Mouse (Mus musculus): Measurements from ENCODE around the gene Dnajb13. TPM values are rescaled to one million over a fixed set of nuclear protein-coding genes. Genes with fewer than 3 reads are reported as not detected.

Dnajb13 gene
- total and polyA plus RNA-seq, 3 experiments, result 0.16 TPM; not detected in 2

DNA sequence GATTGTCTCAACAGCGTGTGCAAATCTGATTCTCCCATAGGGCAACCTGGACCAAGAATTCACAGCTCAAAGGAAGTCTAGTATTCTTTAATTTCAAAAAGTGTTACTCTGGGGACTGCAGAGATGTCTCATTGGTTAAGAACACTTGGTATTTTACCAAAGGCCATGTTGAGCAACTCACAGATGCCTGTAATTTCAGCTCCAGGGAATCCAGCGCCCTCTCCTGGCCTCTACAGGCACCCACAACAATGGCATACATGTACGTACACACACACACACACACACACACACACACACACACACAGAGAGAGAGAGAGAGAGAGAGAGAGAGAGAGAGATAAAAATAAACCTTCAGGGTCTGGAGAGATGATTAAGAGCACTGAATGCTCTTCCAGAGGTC, 7.5 kb upstream of the Dnajb13 start:
- Histone ChIP-seq H3K36me3 (replicated peaks) (no peaks in the 10 kb centered on the region), H3K4me3 (ENCODE audit: low read depth, low read length) (no peak overlapping the region), H3K9me3 (replicated peaks) (peaks cover 4% of the 10 kb centered on the region; the same call in 1 of the 2 replicates), H3K4me1 (ENCODE audit: insufficient read depth, low read depth, low read length) (peaks cover 13% of the 10 kb centered on the region), H3K27me3 (ENCODE audit: insufficient read depth, low read length) (peaks cover 29% of the 10 kb centered on the region)
- TF ChIP-seq TAL1 (conservative IDR thresholded peaks at IDR 0.05; ENCODE audit: low read depth, low read length), result no peak
- TF ChIP-seq GATA2 (IDR thresholded peaks at IDR 0.05; ENCODE audit: borderline replicate concordance, low read depth, low read length), result no peak
- DNase-seq (ENCODE audit: low spot score), result no peak
- ATAC-seq (ENCODE audit: extremely low read depth, insufficient number of reproducible peaks, low FRiP score, poor library complexity, severe bottlenecking), result no peak

DNA sequence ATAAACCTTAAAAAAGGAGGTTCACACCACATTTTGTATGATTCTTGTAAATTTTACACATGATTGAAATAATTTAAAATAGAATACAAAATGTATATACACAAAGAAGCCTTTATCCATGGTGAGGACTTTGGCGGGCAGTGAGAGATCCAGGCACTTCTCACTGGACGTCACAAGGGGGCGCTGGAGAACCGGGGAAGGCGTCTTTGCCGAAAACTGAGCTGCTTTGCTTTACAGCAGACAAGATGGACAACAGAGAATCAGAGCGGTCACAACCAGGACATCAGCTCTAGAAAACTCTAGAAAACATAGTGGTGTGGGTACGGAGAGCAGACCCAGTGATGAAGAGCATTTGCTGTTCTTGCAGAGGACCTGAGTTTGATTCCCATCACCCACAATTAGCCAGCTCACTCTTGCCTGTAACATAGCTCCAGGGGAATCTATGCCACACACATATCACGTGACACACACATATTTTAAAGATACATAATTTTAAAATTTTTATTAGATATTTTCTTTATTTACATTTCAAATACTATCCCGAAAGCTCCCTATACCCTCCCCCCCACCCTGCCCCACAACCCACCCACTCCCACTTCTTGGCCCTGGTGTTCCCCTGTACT, 6.0 kb upstream of the Dnajb13 start:
- Histone ChIP-seq H3K27me3 (ENCODE audit: insufficient read depth, low read length) (peaks cover 29% of the 10 kb centered on the region), H3K9me3 (replicated peaks) (peaks cover 4% of the 10 kb centered on the region; the same call in 1 of the 2 replicates), H3K36me3 (replicated peaks) (no peaks in the 10 kb centered on the region), H3K4me1 (ENCODE audit: insufficient read depth, low read depth, low read length) (peaks cover 15% of the 10 kb centered on the region), H3K4me3 (ENCODE audit: low read depth, low read length) (no peak overlapping the region)
- TF ChIP-seq TAL1 (conservative IDR thresholded peaks at IDR 0.05; ENCODE audit: low read depth, low read length) (no peak), CTCF (IDR thresholded peaks at IDR 0.05; ENCODE audit: low read depth, low read length) (peak; percentile 83), GATA1 (IDR thresholded peaks at IDR 0.05; ENCODE audit: borderline replicate concordance, low read length) (no peak)
- ATAC-seq (ENCODE audit: extremely low read depth, insufficient number of reproducible peaks, low FRiP score, poor library complexity, severe bottlenecking), result no peak
- DNase-seq (ENCODE audit: low spot score), result no peak

DNA sequence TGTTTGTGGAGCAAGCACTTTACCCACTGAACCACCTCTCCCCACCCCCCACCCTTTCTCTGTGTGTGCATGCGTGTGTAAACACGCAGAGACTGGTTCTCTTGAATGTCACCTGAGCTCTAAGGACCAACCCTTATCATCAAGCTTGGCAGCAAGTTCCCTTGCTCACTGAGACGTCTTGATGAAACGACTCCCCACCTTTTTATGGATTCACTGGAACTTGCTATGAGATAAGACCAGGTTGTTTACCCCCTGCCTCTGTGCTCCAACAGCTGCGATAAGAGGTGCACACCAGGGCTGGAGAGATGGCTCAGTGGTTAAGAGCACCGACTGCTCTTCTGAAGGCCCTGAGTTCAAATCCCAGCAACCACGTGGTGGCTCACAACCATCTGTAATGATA, 5.4 kb upstream of the Dnajb13 start:
- no peak for TF ChIP-seq TAL1 (conservative IDR thresholded peaks at IDR 0.05; ENCODE audit: low read depth, low read length)

DNA sequence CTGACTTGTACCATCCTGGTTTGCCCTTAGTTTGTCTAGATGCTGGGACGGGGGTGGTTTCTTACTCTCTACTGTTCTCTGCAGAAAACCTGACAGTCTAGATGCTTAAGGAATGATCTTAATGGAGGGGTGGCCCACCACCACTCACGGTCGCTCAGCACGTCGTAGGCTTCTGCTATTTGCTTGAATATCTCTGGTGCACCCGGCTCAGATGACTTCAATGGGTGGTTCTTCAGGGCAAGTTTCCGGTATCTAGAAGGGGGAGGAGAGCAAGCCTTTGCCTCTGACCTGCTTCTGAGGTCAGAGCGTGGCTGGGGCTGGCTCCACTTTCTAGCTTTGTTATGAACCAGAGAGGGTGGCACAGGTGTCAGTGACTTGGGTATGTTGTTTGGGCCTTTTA, 3.2 kb downstream of the Dnajb13 start:
- no peak for ATAC-seq (ENCODE audit: extremely low read depth, insufficient number of reproducible peaks, low FRiP score, poor library complexity, severe bottlenecking)
- Histone ChIP-seq H3K27me3 (ENCODE audit: insufficient read depth, low read length) (peaks cover 60% of the 10 kb centered on the region), H3K4me3 (ENCODE audit: low read depth, low read length) (no peak overlapping the region), H3K9me3 (replicated peaks) (no peaks in the 10 kb centered on the region), H3K36me3 (replicated peaks) (no peaks in the 10 kb centered on the region), H3K4me1 (ENCODE audit: insufficient read depth, low read depth, low read length) (peaks cover 18% of the 10 kb centered on the region)
- no peak for DNase-seq (ENCODE audit: low spot score)
- no peak for TF ChIP-seq POLR2AphosphoS5 (IDR thresholded peaks at IDR 0.05; ENCODE audit: insufficient replicate concordance, low read depth, low read length)
- TF ChIP-seq GATA2 (IDR thresholded peaks at IDR 0.05; ENCODE audit: borderline replicate concordance, low read depth, low read length), result no peak
- TF ChIP-seq GATA1 (IDR thresholded peaks at IDR 0.05; ENCODE audit: borderline replicate concordance, low read length), result no peak
- TF ChIP-seq TAL1 (conservative IDR thresholded peaks at IDR 0.05; ENCODE audit: low read depth, low read length), result no peak
- no peak for TF ChIP-seq CTCF (IDR thresholded peaks at IDR 0.05; ENCODE audit: low read depth, low read length)

More for the DNA sequence above, 5.4 kb upstream of the Dnajb13 start:
- H3K27me3 ChIP-seq (ENCODE audit: insufficient read depth, low read length), result peaks cover 30% of the 10 kb centered on the region
- DNase-seq (ENCODE audit: low spot score) (no peak), ATAC-seq (ENCODE audit: extremely low read depth, insufficient number of reproducible peaks, low FRiP score, poor library complexity, severe bottlenecking) (no peak)
- no peaks in the 10 kb centered on the region for H3K36me3 ChIP-seq (replicated peaks)
- peaks cover 18% of the 10 kb centered on the region for H3K4me1 ChIP-seq (ENCODE audit: insufficient read depth, low read depth, low read length)
- H3K4me3 ChIP-seq (ENCODE audit: low read depth, low read length), result no peak overlapping the region
- H3K9me3 ChIP-seq (replicated peaks), result peaks cover 4% of the 10 kb centered on the region; the same call in 1 of the 2 replicates

DNA sequence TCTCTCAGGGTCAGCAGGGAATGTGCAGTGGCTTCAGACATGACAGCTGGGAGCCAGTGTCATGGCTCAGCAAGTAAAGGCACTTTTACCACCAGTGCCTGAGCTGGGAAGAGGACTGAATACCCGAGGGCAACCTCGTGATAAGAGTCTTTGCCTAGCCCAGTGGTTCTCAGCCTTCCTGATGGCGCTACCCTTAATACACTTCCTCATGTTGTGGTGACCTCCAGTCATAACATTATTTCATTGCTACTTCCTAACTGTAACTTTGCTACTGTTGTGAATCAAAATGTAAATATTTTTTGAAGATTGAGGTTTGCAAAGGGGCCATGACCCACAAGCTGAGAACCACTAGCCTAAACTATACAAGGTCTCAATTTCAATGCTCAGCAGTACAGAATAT, 6.1 kb downstream of the Dnajb13 start:
- TF ChIP-seq CTCF (IDR thresholded peaks at IDR 0.05; ENCODE audit: low read depth, low read length), result no peak
- no peak for TF ChIP-seq TAL1 (conservative IDR thresholded peaks at IDR 0.05; ENCODE audit: low read depth, low read length)
- TF ChIP-seq GATA1 (IDR thresholded peaks at IDR 0.05; ENCODE audit: borderline replicate concordance, low read length), result no peak
- ATAC-seq (ENCODE audit: extremely low read depth, insufficient number of reproducible peaks, low FRiP score, poor library complexity, severe bottlenecking) (no peak), DNase-seq (ENCODE audit: low spot score) (no peak)
- H3K36me3 ChIP-seq (replicated peaks), result no peaks in the 10 kb centered on the region
- no peaks in the 10 kb centered on the region for H3K9me3 ChIP-seq (replicated peaks)
- peaks cover 19% of the 10 kb centered on the region for H3K4me1 ChIP-seq (ENCODE audit: insufficient read depth, low read depth, low read length)
- peaks cover 68% of the 10 kb centered on the region for H3K27me3 ChIP-seq (ENCODE audit: insufficient read depth, low read length)
- H3K4me3 ChIP-seq (ENCODE audit: low read depth, low read length), result no peak overlapping the region

DNA sequence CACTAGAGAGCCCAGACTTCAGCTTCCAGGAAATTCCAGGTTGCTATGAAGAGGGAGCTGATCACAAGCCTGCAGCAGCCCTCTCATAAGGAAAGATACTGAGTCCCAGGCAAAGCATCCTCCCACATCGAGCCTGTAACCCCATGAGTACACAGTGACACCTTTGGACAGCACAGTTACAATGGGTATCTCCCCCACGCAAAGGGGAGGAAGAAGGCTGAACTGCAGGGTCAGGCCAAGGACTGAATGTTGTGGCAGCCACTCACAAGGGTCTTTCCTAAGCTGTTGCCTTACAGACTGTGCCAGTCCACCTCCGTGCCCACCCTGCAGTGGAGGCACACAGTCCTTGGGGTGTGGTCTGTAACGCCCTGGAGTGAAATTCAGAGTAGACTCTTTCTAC, 8.3 kb downstream of the Dnajb13 start:
- H3K36me3 ChIP-seq (replicated peaks), result no peaks in the 10 kb centered on the region
- peaks cover 36% of the 10 kb centered on the region for H3K4me1 ChIP-seq (ENCODE audit: insufficient read depth, low read depth, low read length)
- TF ChIP-seq GATA1 (IDR thresholded peaks at IDR 0.05; ENCODE audit: borderline replicate concordance, low read length) (no peak), GATA2 (IDR thresholded peaks at IDR 0.05; ENCODE audit: borderline replicate concordance, low read depth, low read length) (no peak), TAL1 (conservative IDR thresholded peaks at IDR 0.05; ENCODE audit: low read depth, low read length) (no peak), CTCF (IDR thresholded peaks at IDR 0.05; ENCODE audit: low read depth, low read length) (no peak)
- no peak overlapping the region for H3K4me3 ChIP-seq (ENCODE audit: low read depth, low read length)
- ATAC-seq (ENCODE audit: extremely low read depth, insufficient number of reproducible peaks, low FRiP score, poor library complexity, severe bottlenecking) (no peak), DNase-seq (ENCODE audit: low spot score) (no peak)
- no peaks in the 10 kb centered on the region for H3K9me3 ChIP-seq (replicated peaks)
- H3K27me3 ChIP-seq (ENCODE audit: insufficient read depth, low read length), result peaks cover 56% of the 10 kb centered on the region

DNA sequence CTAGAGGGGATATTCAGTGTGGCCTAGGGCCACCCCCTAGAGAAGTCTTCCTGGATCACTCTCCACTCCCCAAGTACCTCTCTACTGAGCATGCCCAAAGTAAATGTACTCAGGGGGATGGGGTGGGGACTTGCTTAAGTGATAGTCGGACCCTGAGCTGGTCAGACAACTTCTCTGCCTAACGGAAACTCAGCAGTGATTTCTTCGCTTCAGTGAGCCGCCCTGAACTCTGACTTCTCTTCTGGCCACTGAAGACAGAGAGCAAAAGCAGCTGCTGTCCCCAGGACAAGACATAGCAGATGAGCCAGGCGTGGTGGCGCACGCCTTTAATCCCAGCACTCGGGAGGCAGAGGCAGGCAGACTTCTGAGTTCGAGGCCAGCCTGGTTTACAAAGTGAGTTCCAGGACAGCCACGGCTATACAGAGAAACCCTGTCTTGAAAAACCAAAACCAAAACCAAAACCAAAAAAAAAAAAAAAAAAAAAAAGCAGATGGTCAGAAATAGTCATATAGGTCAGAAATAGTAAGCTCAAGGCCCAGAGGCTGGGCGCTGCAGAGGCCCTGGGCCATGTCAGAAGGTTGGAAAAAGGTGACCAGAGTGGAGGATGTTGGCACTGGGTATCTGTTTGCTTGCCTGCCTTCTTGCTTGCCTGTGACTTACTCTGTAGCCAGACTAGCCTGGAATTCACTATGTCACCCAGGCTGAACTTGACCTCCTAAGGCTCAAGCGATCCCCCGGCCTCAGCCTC, 9.8 kb downstream of the Dnajb13 start:
- peaks cover 52% of the 10 kb centered on the region for H3K4me1 ChIP-seq (ENCODE audit: insufficient read depth, low read depth, low read length)
- peaks cover 48% of the 10 kb centered on the region for H3K27me3 ChIP-seq (ENCODE audit: insufficient read depth, low read length)
- TF ChIP-seq TAL1 (conservative IDR thresholded peaks at IDR 0.05; ENCODE audit: low read depth, low read length) (no peak), GATA2 (IDR thresholded peaks at IDR 0.05; ENCODE audit: borderline replicate concordance, low read depth, low read length) (no peak), CTCF (IDR thresholded peaks at IDR 0.05; ENCODE audit: low read depth, low read length) (no peak), POLR2AphosphoS5 (IDR thresholded peaks at IDR 0.05; ENCODE audit: insufficient replicate concordance, low read depth, low read length) (no peak), GATA1 (IDR thresholded peaks at IDR 0.05; ENCODE audit: borderline replicate concordance, low read length) (no peak)
- peaks cover 13% of the 10 kb centered on the region for H3K36me3 ChIP-seq (replicated peaks)
- ATAC-seq (ENCODE audit: extremely low read depth, insufficient number of reproducible peaks, low FRiP score, poor library complexity, severe bottlenecking) (no peak), DNase-seq (ENCODE audit: low spot score) (no peak)
- no peak overlapping the region for H3K4me3 ChIP-seq (ENCODE audit: low read depth, low read length)
- no peaks in the 10 kb centered on the region for H3K9me3 ChIP-seq (replicated peaks)
